Mouse (Mus musculus): ENCODE results near the gene Clasp1.

Gene Clasp1

DNA sequence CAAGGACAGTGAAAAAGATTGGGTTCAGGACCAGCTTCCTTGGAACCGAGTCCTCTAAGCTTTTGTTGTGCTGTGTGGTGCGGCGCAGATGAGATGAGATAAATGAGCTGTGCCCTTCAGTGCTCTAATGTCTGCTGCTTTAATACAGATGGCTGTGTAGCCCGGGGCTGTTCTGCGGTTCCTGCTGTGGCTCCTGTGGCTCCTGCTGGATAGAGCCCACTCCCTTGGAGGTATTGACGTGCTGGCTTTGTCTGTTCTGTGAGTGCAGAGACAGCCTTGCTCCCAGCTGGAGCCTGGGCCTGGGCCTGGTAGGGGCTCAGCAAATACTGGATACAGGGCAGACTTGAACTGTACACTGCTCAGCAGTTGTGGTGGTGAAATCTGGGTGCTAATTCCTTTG is 34.0 kb downstream of the Clasp1 start:
- Histone ChIP-seq H3K36me3 (ENCODE audit: control insufficient read depth, insufficient read depth, low read length, poor library complexity, severe bottlenecking) (peaks cover 4% of the 10 kb centered on the region; the same call in 1 of the 2 replicates), H3K27me3 (ENCODE audit: control insufficient read depth, insufficient read depth, low read length, poor library complexity, severe bottlenecking) (no peaks in the 10 kb centered on the region)
- DNase-seq (ENCODE audit: low read depth, low spot score), result no peak

DNA sequence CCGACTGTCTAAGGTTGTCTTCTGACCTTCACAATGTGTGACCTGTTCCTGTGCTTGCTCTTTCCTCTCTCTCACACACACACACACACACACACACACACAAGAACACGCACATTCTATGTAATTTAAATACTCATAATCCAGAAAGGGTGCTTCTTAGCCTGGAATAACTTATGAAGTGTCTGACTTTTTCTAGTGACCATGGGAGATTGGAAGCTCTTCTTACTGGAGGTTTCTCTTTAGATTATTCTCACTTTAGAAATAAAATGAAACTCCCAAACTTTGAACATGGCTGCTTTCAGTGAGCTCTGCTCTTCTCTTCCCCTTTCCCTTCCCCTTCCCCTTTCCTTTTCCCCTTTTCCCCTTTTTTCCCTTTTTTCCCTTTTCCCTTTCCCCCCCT is 37.1 kb downstream of the Clasp1 start:
- H3K27me3 ChIP-seq (ENCODE audit: control insufficient read depth, insufficient read depth, low read length, poor library complexity, severe bottlenecking), result no peaks in the 10 kb centered on the region
- peak; percentile 4 for DNase-seq (ENCODE audit: low read depth, low spot score)
- peaks cover 4% of the 10 kb centered on the region; the same call in 1 of the 2 replicates for H3K36me3 ChIP-seq (ENCODE audit: control insufficient read depth, insufficient read depth, low read length, poor library complexity, severe bottlenecking)

DNA sequence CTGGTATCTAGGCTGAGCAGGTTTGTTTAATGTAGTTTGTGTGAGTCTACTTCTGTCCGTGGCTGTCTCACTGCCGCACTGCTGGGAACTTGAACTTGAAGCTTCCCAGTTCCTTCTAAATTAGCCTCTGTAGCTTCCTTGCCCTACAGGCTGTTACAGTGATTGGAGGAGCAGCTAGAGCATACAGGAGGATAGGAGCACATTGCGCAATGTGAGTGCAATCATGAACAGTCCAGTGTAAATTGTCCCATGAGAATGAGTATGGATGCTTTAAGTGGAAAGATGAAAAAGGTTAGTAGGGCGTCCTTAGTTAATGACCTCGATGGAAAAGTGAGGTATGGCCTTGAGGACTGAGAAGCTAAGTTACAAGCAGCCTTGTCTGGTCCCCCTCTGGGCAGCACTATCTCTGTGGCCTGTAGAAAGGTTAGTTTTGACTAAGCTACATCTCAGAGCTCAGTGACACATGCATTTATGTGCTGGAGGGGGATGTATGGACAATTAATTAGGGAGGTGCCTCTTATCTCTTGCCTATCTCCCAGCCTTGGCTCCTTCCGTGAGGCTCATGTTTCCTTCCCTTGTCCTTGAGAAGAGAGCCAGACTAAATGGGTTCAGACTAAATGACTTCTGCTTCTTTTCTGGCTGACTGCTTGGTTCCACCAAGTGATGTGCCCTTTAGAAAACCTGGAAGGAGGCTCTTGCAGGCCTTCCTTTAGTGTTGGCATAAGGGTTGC is 39.7 kb downstream of the Clasp1 start:
- Histone ChIP-seq H3K27me3 (ENCODE audit: control insufficient read depth, insufficient read depth, low read length, poor library complexity, severe bottlenecking) (no peaks in the 10 kb centered on the region), H3K36me3 (ENCODE audit: control insufficient read depth, insufficient read depth, low read length, poor library complexity, severe bottlenecking) (peaks cover 4% of the 10 kb centered on the region; the same call in 1 of the 2 replicates)
- DNase-seq (ENCODE audit: low read depth, low spot score), result no peak

DNA sequence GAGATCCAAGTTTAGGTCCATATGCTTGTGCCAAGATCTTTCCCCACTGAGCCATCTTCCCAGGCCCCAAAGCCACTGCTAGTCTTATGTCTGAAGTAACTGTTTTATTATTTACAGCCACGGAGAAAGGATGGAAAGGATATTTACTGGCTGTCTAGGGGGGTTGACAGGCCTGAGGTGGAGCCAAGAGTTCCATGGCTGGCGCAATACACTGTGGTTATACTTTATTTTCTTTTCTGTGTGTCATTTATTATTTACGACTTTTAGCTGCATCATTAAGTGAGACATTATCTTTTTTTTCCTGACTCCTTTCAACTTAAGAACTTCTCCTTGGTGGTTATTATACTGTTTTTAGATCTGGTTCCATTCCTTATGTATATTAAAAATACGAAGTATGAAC is 42.7 kb downstream of the Clasp1 start:
- Histone ChIP-seq H3K36me3 (ENCODE audit: control insufficient read depth, insufficient read depth, low read length, poor library complexity, severe bottlenecking) (no peaks in the 10 kb centered on the region; the same call in 1 of the 2 replicates), H3K27me3 (ENCODE audit: control insufficient read depth, insufficient read depth, low read length, poor library complexity, severe bottlenecking) (no peaks in the 10 kb centered on the region)
- DNase-seq (ENCODE audit: low read depth, low spot score), result no peak

DNA sequence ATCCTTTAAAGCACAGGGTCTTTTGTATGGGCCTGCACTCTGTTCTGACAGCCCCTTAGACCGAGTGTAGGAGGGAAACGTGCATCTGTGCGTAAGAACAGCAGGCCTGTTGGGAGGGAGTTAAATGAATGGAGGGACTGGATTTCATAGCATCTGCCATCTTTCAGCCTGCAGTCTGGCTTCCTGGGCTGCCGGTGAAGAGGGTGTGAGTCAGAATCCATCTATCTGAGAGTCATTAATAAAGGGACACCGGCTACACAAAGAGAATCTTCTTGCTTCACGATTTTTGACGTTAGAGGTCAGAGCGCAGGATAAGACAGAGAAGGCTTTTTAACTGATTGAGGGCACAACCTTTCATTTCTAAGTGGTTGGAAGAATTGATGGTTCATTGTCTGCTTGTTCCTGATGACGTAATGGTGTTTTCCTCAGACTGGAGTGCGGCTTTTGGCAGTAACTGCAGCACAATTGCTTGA is 46.2 kb downstream of the Clasp1 start:
- Histone ChIP-seq H3K27me3 (ENCODE audit: control insufficient read depth, insufficient read depth, low read length, poor library complexity, severe bottlenecking) (no peaks in the 10 kb centered on the region), H3K36me3 (ENCODE audit: control insufficient read depth, insufficient read depth, low read length, poor library complexity, severe bottlenecking) (no peaks in the 10 kb centered on the region; the same call in 1 of the 2 replicates)
- DNase-seq (ENCODE audit: low read depth, low spot score), result no peak

DNA sequence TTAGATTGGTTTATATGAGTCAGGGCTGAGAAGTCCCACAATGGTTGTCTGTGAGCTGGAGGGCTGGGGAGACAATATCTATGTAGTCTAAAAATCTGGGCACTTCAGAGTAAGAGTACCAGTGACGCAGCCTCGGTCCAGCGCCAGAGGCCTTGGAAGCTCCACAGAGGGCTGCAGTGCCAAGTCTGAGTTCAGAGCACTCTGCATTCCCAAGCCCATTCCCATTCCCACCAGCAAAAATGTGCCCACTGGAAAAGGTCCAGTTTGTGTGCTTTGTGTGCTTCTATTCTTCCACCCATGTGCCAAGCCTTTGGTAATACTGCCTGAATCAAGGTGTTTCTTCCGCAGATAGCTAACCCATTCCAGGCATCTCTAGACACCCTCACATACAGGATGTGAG is 49.0 kb downstream of the Clasp1 start:
- Histone ChIP-seq H3K27me3 (ENCODE audit: control insufficient read depth, insufficient read depth, low read length, poor library complexity, severe bottlenecking) (no peaks in the 10 kb centered on the region), H3K36me3 (ENCODE audit: control insufficient read depth, insufficient read depth, low read length, poor library complexity, severe bottlenecking) (no peaks in the 10 kb centered on the region; the same call in 1 of the 2 replicates)
- peak; percentile 21 for DNase-seq (ENCODE audit: low read depth, low spot score)

DNA sequence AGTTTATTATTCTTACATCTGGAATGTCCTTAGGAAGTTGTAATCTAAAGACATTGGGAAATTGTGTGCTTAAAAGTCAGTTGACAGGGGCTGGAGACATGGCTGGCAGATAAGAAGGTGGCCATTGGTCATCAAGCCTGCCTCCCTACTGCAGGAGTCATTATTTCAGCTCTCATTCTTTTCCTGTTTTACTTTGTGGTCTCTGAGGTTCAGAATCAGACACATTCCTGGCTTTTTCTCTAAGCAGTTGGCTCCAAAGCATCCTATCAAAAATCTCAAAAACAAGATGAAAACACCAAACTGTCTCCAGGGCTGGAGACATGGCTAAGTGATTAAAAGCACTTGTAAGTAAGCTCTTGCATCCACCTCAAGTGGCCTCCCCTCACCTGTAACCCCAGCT is 49.5 kb downstream of the Clasp1 start:
- Histone ChIP-seq H3K27me3 (ENCODE audit: control insufficient read depth, insufficient read depth, low read length, poor library complexity, severe bottlenecking) (no peaks in the 10 kb centered on the region), H3K36me3 (ENCODE audit: control insufficient read depth, insufficient read depth, low read length, poor library complexity, severe bottlenecking) (no peaks in the 10 kb centered on the region; the same call in 1 of the 2 replicates)
- no peak for DNase-seq (ENCODE audit: low read depth, low spot score)

DNA sequence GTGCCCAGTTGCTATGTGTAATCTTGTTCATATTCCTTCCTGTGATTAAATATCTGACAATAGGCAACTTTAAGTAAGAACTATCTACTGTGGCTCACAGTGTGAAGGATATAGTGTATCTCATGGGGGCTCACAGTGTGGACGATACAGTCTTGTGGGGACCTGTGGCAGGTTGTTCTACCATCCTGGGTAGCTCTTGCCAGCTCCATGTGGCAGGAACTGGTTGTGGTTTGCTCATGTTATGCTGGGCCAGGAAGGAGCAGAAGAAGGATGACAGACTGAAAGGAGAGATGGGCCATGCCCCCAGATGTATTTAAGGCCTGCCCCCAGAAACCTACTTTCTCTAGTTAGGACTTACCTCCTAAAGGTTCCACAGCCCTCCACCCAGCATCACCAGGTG is 51.7 kb downstream of the Clasp1 start:
- DNase-seq (ENCODE audit: low read depth, low spot score), result no peak
- Histone ChIP-seq H3K36me3 (ENCODE audit: control insufficient read depth, insufficient read depth, low read length, poor library complexity, severe bottlenecking) (no peaks in the 10 kb centered on the region), H3K27me3 (ENCODE audit: control insufficient read depth, insufficient read depth, low read length, poor library complexity, severe bottlenecking) (no peaks in the 10 kb centered on the region)

DNA sequence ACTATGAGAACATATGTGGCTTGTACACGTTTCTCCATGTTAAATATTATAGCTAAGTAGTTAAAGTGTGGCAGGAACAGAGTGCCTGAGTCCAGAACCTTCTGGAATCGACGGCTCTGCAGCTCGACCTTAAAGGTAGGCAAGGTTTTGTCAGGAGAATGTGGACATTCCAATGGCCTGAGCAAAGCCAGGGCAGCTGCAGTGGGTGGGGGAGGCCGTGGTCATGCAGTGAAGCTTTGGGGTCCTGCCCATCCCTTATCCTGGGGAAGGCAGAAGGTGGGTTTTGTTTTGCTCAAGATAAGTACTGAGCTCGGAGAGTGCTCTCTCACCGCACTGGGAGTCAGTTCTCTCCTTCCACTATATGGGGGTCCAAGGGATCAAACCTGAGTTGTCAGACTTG is 55.6 kb downstream of the Clasp1 start:
- Histone ChIP-seq H3K27me3 (ENCODE audit: control insufficient read depth, insufficient read depth, low read length, poor library complexity, severe bottlenecking) (no peaks in the 10 kb centered on the region), H3K36me3 (ENCODE audit: control insufficient read depth, insufficient read depth, low read length, poor library complexity, severe bottlenecking) (no peaks in the 10 kb centered on the region)
- DNase-seq (ENCODE audit: low read depth, low spot score), result no peak

DNA sequence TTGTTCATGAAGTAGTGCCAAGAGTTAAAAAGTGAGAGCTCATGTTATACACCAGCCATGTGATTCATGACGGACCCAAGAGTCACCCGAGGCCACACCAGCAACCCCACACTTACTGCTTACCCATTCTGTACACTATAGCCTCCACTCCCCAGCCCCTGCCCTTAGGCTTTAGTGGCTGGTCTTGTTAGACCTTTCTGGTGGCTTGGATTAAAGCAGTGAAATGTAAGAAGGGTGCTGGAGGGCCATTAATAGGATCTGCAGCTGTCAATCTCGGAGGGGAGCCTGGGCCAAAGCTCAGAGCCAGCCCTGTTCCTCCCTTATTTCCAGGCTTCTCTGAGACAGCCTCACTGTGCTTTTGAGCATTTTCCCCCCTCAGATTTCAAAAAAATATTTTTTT is 56.1 kb downstream of the Clasp1 start:
- no peak for DNase-seq (ENCODE audit: low read depth, low spot score)
- Histone ChIP-seq H3K27me3 (ENCODE audit: control insufficient read depth, insufficient read depth, low read length, poor library complexity, severe bottlenecking) (no peaks in the 10 kb centered on the region), H3K36me3 (ENCODE audit: control insufficient read depth, insufficient read depth, low read length, poor library complexity, severe bottlenecking) (no peaks in the 10 kb centered on the region)

DNA sequence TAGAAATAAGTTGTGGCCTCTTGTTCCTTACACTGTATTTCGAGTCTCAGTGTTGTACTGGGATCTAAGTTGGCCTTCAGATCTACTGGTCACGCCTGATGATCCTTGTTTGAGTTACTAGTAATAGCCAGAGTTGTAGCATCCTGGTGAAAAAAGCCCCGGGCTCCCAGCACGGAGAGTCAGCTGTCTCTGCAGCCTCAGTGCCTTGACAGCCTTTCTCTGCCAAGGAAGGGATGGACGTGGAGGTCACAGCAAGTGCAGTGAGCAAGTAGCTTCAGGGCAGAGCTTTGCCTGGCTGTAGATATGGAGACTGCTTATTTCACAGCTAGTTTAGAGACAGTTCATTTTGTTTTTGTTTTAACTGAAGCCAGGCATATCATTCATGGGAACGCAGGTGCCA is 56.6 kb downstream of the Clasp1 start:
- H3K36me3 ChIP-seq (ENCODE audit: control insufficient read depth, insufficient read depth, low read length, poor library complexity, severe bottlenecking), result no peaks in the 10 kb centered on the region
- no peak for DNase-seq (ENCODE audit: low read depth, low spot score)
- no peaks in the 10 kb centered on the region for H3K27me3 ChIP-seq (ENCODE audit: control insufficient read depth, insufficient read depth, low read length, poor library complexity, severe bottlenecking)

DNA sequence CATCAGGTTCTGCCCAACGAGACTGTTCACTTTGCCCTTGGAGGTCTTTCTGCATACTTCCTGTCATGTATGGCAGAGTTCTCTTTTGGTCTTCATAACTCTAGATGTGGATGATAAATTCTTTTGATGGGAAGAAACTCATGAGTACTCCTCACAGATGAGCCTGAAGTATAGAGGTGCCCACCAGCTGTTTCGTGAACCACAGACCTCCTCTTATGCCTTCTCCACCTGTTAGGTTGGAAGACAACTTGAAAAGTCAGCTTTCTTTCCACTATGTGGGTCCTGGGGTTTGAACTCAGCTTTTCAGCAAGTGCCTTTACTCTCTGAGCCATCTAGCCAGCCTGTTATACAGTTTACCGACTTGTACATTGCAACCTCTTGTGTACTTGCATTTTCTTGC is 57.1 kb downstream of the Clasp1 start:
- DNase-seq (ENCODE audit: low read depth, low spot score), result no peak
- no peaks in the 10 kb centered on the region for H3K36me3 ChIP-seq (ENCODE audit: control insufficient read depth, insufficient read depth, low read length, poor library complexity, severe bottlenecking)
- H3K27me3 ChIP-seq (ENCODE audit: control insufficient read depth, insufficient read depth, low read length, poor library complexity, severe bottlenecking), result no peaks in the 10 kb centered on the region

DNA sequence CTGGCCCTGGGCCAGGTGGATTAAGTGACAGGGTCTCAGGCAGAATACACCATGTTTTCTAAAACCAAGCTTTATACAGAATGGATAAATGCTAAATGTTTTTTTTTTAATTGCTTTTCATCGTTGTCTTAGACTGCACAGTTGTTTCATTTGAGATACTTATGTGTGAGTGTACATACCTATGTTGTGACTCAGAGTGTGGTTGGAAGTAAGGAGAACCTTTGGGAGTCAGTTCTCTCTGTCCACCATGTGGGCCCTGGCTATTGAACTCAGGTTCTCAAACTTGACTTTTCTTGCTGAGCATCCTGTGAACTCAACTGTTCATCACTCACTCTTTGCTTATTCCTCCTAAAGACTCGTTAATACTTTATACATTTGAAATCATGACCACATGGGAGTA is 58.3 kb downstream of the Clasp1 start:
- Histone ChIP-seq H3K36me3 (ENCODE audit: control insufficient read depth, insufficient read depth, low read length, poor library complexity, severe bottlenecking) (no peaks in the 10 kb centered on the region), H3K27me3 (ENCODE audit: control insufficient read depth, insufficient read depth, low read length, poor library complexity, severe bottlenecking) (no peaks in the 10 kb centered on the region)
- DNase-seq (ENCODE audit: low read depth, low spot score), result no peak

DNA sequence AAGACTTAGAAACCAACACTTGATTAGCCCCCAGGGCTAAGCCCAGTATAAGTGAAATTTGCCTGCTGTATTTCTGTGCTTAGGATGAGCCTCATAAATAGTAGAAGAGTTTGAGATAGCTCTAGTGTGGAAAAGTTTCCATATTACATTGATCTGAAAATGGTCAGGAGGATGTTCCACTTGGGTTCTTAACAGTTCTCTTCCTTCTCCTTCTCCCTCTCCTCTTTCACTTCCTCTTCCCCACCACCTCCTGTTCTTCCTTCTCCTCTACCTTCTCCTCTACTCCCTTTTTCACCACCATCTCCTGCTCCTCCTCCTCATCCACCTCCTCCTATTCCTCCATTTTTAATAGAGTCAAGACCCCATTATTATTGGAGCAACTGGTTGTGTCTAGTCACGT is 59.4 kb downstream of the Clasp1 start:
- H3K27me3 ChIP-seq (ENCODE audit: control insufficient read depth, insufficient read depth, low read length, poor library complexity, severe bottlenecking), result no peaks in the 10 kb centered on the region
- no peaks in the 10 kb centered on the region for H3K36me3 ChIP-seq (ENCODE audit: control insufficient read depth, insufficient read depth, low read length, poor library complexity, severe bottlenecking)
- no peak for DNase-seq (ENCODE audit: low read depth, low spot score)

DNA sequence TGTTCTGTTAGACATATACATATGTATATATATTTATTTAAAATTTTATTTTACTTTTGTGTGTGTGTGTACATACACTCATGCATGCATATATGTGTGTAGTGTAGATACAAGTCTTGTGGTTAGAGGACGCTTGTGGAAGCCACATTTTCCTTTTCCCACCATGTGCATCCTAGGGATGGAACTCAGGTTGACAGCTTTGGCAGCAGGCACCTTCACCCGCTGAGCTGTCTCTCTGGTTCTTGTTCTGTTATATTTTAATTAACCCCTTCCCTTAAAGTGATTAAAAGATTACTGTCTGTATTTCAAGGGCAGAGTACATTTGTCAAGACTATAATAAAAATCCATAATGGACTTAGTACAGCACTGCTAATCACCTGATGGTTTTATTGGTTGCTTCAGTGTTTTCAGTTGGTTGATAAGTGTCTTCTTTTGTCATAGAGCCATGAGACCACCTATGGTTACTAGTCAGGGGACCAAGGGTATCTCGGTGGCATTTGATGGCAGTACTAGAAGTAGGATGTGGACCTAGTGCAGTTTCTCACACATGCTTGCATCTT is 62.1 kb downstream of the Clasp1 start:
- no peaks in the 10 kb centered on the region for H3K27me3 ChIP-seq (ENCODE audit: control insufficient read depth, insufficient read depth, low read length, poor library complexity, severe bottlenecking)
- DNase-seq (ENCODE audit: low read depth, low spot score), result no peak

More for the DNA sequence above, 62.1 kb downstream of the Clasp1 start:
- H3K36me3 ChIP-seq (ENCODE audit: control insufficient read depth, insufficient read depth, low read length, poor library complexity, severe bottlenecking), result no peaks in the 10 kb centered on the region

All from splenic B cell, adult 2 months (primary cell).